ENCODE assay signal across 11 mouse cellular contexts in the genomic region with DNA sequence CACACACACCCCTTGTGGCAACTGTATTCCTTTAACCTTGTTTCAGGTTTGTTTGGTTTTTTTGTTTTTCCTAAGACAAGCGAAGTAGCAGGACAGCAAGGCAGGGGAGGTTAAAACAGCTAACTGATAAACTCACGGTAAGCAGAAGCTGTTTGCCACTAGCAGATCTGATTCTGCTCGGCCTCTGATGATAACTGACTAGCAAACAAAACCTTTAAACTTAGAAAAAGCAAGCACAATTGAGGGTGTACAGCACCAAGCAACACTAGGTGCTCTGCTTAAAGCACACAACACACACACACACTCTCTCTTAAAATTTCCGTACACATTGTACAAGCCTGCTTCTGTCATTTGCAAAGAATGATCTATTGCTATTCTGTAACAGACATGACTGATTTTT. TPM values are rescaled to one million over a fixed set of nuclear protein-coding genes. Genes with fewer than 3 reads are reported as not detected.
DNase-seq lines count a peak whose midpoint lies in the region; ATAC-seq lines count a peak whose summit lies in the region.
"Had no signal": no experiment of that assay in that cellular context is flagged by ENCODE, and none has a peak within 500 bp of the region (broad histone marks: within the 10 kb centered on the region; RNA-seq: fewer than 3 reads in every experiment).

No protein-coding gene starts in this region.

- DNase-seq in embryo, embryonic 10.5 days (ENCODE audit: low spot score): peak; percentile 51
- no peak for DNase-seq in embryo, embryonic 11 days
- DNase-seq in retina, postnatal 1 day: peak; percentile 36
- DNase-seq in retina, embryonic 14.5 days (ENCODE audit: low spot score): no peak
- no peak for DNase-seq in spleen, postnatal 14 days (ENCODE audit: low spot score in 2 of 2)

- H3K27ac ChIP-seq in liver, embryonic 12.5 days: peak overlapping the region; percentile 77

- H3K4me2 ChIP-seq in liver, embryonic 12.5 days: peak overlapping the region; percentile 86

- peaks cover 41% of the 10 kb centered on the region for H3K27me3 ChIP-seq in liver, embryonic 12.5 days (replicated peaks)
- H3K27me3 ChIP-seq: CH12.LX had no signal

- H3K4me1 ChIP-seq in liver, embryonic 12.5 days: peaks cover 13% of the 10 kb centered on the region

- no peak for ATAC-seq in liver, embryonic 12.5 days
- ATAC-seq in erythroid progenitor cell, adult 5-6 weeks (replicated peaks; ENCODE audit: low FRiP score, poor library complexity, severe bottlenecking): no peak
- no peak for ATAC-seq in megakaryocyte-erythroid progenitor cell, adult 5-6 weeks (replicated peaks; ENCODE audit: low FRiP score, low TSS enrichment, poor library complexity, severe bottlenecking)

- peak overlapping the region; percentile 63; the same call in 1 of the 2 replicates for H3K4me3 ChIP-seq in liver, embryonic 12.5 days
- H3K4me3 ChIP-seq: megakaryocyte, embryonic 14.5 days had no signal

- 35% methylated on average over 4 of the region's 4 CpGs for WGBS in liver, embryonic 12.5 days (ENCODE audit: insufficient replicate concordance)

- peaks cover 16% of the 10 kb centered on the region for H3K36me3 ChIP-seq in liver, embryonic 12.5 days

- H3K9me3 ChIP-seq in liver, embryonic 12.5 days (replicated peaks): no peaks in the 10 kb centered on the region

- 0 out of 2 replicates have a peak overlapping the region, but pooled peaks have one; percentile 10 for H3K9ac ChIP-seq in liver, embryonic 12.5 days

RNA-seq across cellular contexts. Expression of gene Irs1, which starts 6.8 kb away (rescaled TPM):
- polyA plus RNA-seq in liver, embryonic 12.5 days (2016; fragmentation: Nextera tagmentation; extraction: Ambion mirVana): 1.8 and 1.9 TPM in 2 replicates
- 0.84 TPM in 1 of 2 replicates, not detected in the other for total RNA-seq in erythroid progenitor cell, adult 5-6 weeks (2015; ENCODE audit: low replicate concordance)
- 0.26 TPM in 1 of 2 replicates, not detected in the other for total RNA-seq in erythroid progenitor cell, adult 5-6 weeks (2017; ENCODE audit: low replicate concordance)
- not detected in 2 replicates for total RNA-seq in megakaryocyte-erythroid progenitor cell, adult 5-6 weeks (2014; fragmentation: Nextera tagmentation)
- total RNA-seq in megakaryocyte-erythroid progenitor cell, adult 5-6 weeks (2017): not detected in 2 replicates
- total RNA-seq: CH12.LX; common myeloid progenitor, adult 5-6 weeks had no signal

RNA-seq across cellular contexts. Expression of gene Rhbdd1, which starts 31.8 kb away (rescaled TPM):
- polyA plus RNA-seq in liver, embryonic 12.5 days (2016; fragmentation: Nextera tagmentation; extraction: Ambion mirVana): 11.8 and 13.3 TPM in 2 replicates
- total RNA-seq in erythroid progenitor cell, adult 5-6 weeks (2015; ENCODE audit: low replicate concordance): 12.2 and 13.0 TPM in 2 replicates
- 7.1 and 9.8 TPM in 2 replicates for total RNA-seq in erythroid progenitor cell, adult 5-6 weeks (2017; ENCODE audit: low replicate concordance)
- 7.7 and 10.8 TPM in 2 replicates for total RNA-seq in megakaryocyte-erythroid progenitor cell, adult 5-6 weeks (2014; fragmentation: Nextera tagmentation)
- 7.6 and 11.2 TPM in 2 replicates for total RNA-seq in megakaryocyte-erythroid progenitor cell, adult 5-6 weeks (2017)

RNA-seq across cellular contexts. Expression of gene Gm9747, which starts 51.5 kb away (rescaled TPM):
- polyA plus RNA-seq in liver, embryonic 12.5 days (2016; fragmentation: Nextera tagmentation; extraction: Ambion mirVana): 4.0 and 4.5 TPM in 2 replicates
- total RNA-seq in erythroid progenitor cell, adult 5-6 weeks (2015; ENCODE audit: low replicate concordance): not detected in 2 replicates
- total RNA-seq in erythroid progenitor cell, adult 5-6 weeks (2017; ENCODE audit: low replicate concordance): not detected in 2 replicates
- not detected in 2 replicates for total RNA-seq in megakaryocyte-erythroid progenitor cell, adult 5-6 weeks (2014; fragmentation: Nextera tagmentation)
- total RNA-seq in megakaryocyte-erythroid progenitor cell, adult 5-6 weeks (2017): not detected in 2 replicates
- total RNA-seq: CH12.LX; common myeloid progenitor, adult 5-6 weeks had no signal

Comparison
In these comparisons a context has a peak if more than half of its experiments do, and no peak if none do; other contexts are left out.
1. DNase-seq: peak in embryo, embryonic 10.5 days (single experiment) and retina, postnatal 1 day (single experiment); none in embryo, embryonic 11 days (single experiment), retina, embryonic 14.5 days (single experiment) and spleen, postnatal 14 days (0 of 2).